Mouse (Mus musculus) testis, adult 2 months (tissue): ENCODE measurements around the gene Cyp2u1.

Source experiments
- CTCF ChIP-seq: fragments of 200-500 bp; IDR thresholded peaks from 2 replicates; pipeline ENCODE4 v1.5.1; 2012; ENCODE audit warnings: low read depth, mild to moderate bottlenecking, inconsistent platforms, low read length, moderate library complexity; ENCODE audit not compliant: control insufficient read depth, insufficient read depth, insufficient replicate concordance
- POLR2A ChIP-seq: fragments of 200-500 bp; IDR thresholded peaks from 2 replicates; pipeline ENCODE4 v1.6.1; 2012; ENCODE audit warnings: low read depth, mild to moderate bottlenecking, inconsistent platforms, low read length, moderate library complexity; ENCODE audit not compliant: control insufficient read depth

GRCm38 (mm10) chr3:131260418-131260817, 42.6 kb downstream of the Cyp2u1 start:
- TF ChIP-seq POLR2A (no peak), CTCF (no peak)
